ENCODE assay signal across 20 mouse cellular contexts in genomic region chr10:19587281-19587680, GRCm38 (mm10). TPM values are rescaled to one million over a fixed set of nuclear protein-coding genes. Genes with fewer than 3 reads are reported as not detected.
"Had no signal": no experiment of that assay in that cellular context is flagged by ENCODE, and none has a peak within 500 bp of the region (broad histone marks: within the 10 kb centered on the region; RNA-seq: fewer than 3 reads in every experiment).

No protein-coding gene starts in this region.

- ATAC-seq: liver, embryonic 12.5 days; midbrain, embryonic 16.5 days had no signal

- H3K4me3 ChIP-seq: limb, embryonic 15.5 days; liver, embryonic 12.5 days; midbrain, embryonic 12.5 days had no signal

- H3K9ac ChIP-seq: limb, embryonic 15.5 days; liver, embryonic 12.5 days; lung, embryonic 14.5 days; midbrain, embryonic 12.5 days had no signal

- H3K27me3 ChIP-seq: limb, embryonic 15.5 days; liver, embryonic 12.5 days had no signal

- H3K4me2 ChIP-seq: limb, embryonic 15.5 days; liver, embryonic 12.5 days; lung, embryonic 14.5 days; midbrain, embryonic 12.5 days had no signal

- H3K36me3 ChIP-seq: limb, embryonic 15.5 days; liver, embryonic 12.5 days; midbrain, embryonic 12.5 days had no signal

- H3K9me3 ChIP-seq: limb, embryonic 15.5 days; liver, embryonic 12.5 days; midbrain, embryonic 12.5 days had no signal

- DNase-seq: kidney, adult 11 months; kidney, adult 9 months; kidney, postnatal 36 days; layer of hippocampus, postnatal 36 days; lung, embryonic 14.5 days; lung, postnatal 10 days; right cerebral cortex, postnatal 14 days had no signal

- H3K27ac ChIP-seq: kidney, postnatal 0 days; limb, embryonic 15.5 days; liver, embryonic 12.5 days; midbrain, embryonic 12.5 days; stomach, postnatal 0 days had no signal

RNA-seq across cellular contexts. Expression of gene Il22ra2, which starts 34.5 kb away (rescaled TPM):
- total RNA-seq: layer of hippocampus, adult 18-20 months; layer of hippocampus, postnatal 36 days; left cerebral cortex, adult 8-10 months; left cerebral cortex, postnatal 25 days; megakaryocyte-erythroid progenitor cell, adult 5-6 weeks had no signal
- polyA plus RNA-seq: kidney, postnatal 0 days; limb, embryonic 11.5 days; liver, embryonic 12.5 days; liver, embryonic 16.5 days; lung, embryonic 14.5 days; midbrain, embryonic 12.5 days; midbrain, embryonic 16.5 days; neural tube, embryonic 14.5 days; stomach, postnatal 0 days had no signal
